Mouse (Mus musculus) ES-E14 (cell line): ENCODE measurements around the gene Mxd3. TPM values are rescaled to one million over a fixed set of nuclear protein-coding genes. Genes with fewer than 3 reads are reported as not detected.

Source experiments
- DNase-seq: peaks from one replicate; pipeline ENCODE4 v3.0.0-alpha.2; 2013; ENCODE audit warnings: low read depth, low spot score
- H3K27ac ChIP-seq: 2 replicates; pipeline ENCODE4 v1.5.1; 2012; ENCODE audit warnings: low read depth, mild to moderate bottlenecking, low read length, moderate library complexity, mixed read lengths; ENCODE audit not compliant: poor library complexity, insufficient read depth, severe bottlenecking
- H3K36me3 ChIP-seq: 2 replicates; pipeline ENCODE4 v1.6.1; 2012; ENCODE audit warnings: mild to moderate bottlenecking, low read length, moderate library complexity, mixed read lengths; ENCODE audit not compliant: control insufficient read depth, poor library complexity, insufficient read depth, severe bottlenecking
- H3K4me1 ChIP-seq, 2 experiments: fragments of 150-350 bp in 1 of 2; sonication (generic) in 1 of 2; 2 replicates each; pipeline ENCODE4 v1.6.1; 2012; ENCODE audit warnings: low read length in 2 of 2, mild to moderate bottlenecking in 1 of 2, mixed read lengths in 1 of 2; ENCODE audit not compliant: control insufficient read depth in 2 of 2, insufficient read depth in 2 of 2, poor library complexity in 1 of 2
- H3K4me3 ChIP-seq, 2 experiments: fragments of 150-350 bp in 1 of 2; sonication (generic) in 1 of 2; 2 replicates each; pipeline ENCODE4 v1.5.1; 2012; ENCODE audit warnings: low read length in 2 of 2, low read depth in 1 of 2, mild to moderate bottlenecking in 1 of 2, mixed read lengths in 1 of 2; ENCODE audit not compliant: insufficient read depth in 1 of 2, poor library complexity in 1 of 2, severe bottlenecking in 1 of 2
- H3K9ac ChIP-seq: 2 replicates; pipeline ENCODE4 v1.6.1; 2012; ENCODE audit warnings: low read depth, mild to moderate bottlenecking, low read length, mixed read lengths; ENCODE audit not compliant: poor library complexity, insufficient read depth, severe bottlenecking
- H3K9me3 ChIP-seq: fragments of 150-350 bp; sonication (generic); 2 replicates; pipeline ENCODE4 v1.6.1; 2012; ENCODE audit warnings: low read depth, mild to moderate bottlenecking, low read length; ENCODE audit not compliant: control insufficient read depth, insufficient read depth
- CHD2 ChIP-seq: IDR thresholded peaks from 2 replicates; pipeline ENCODE4 v1.6.1; 2014; ENCODE audit warnings: mild to moderate bottlenecking, low read depth, low read length, inconsistent platforms
- HCFC1 ChIP-seq: IDR thresholded peaks from 2 replicates; pipeline ENCODE4 v1.6.1; 2012; ENCODE audit warnings: low read length, inconsistent platforms, borderline replicate concordance; ENCODE audit not compliant: insufficient read depth
- MAFK ChIP-seq: IDR thresholded peaks from 2 replicates; pipeline ENCODE4 v1.6.1; 2014; ENCODE audit warnings: mild to moderate bottlenecking, low read depth, low read length, inconsistent platforms; ENCODE audit not compliant: insufficient read depth
- ZC3H11A ChIP-seq: IDR thresholded peaks from 2 replicates; pipeline ENCODE4 v1.6.1; 2012; ENCODE audit warnings: low read depth, mild to moderate bottlenecking, inconsistent platforms, low read length, borderline replicate concordance
- ZNF384 ChIP-seq: IDR thresholded peaks from 2 replicates; pipeline ENCODE4 v1.6.1; 2012; ENCODE audit warnings: low read depth, low read length, inconsistent platforms
- in situ Hi-C, 2 experiments: fragments of 600-800 bp; cut with MboI; formaldehyde crosslinking; loops; one replicate each; pipeline ENCODE4 v1.15.1; 2025; ENCODE audit warnings: low sequenced_read_pairs in 2 of 2, inconsistent platforms in 1 of 2; ENCODE audit not compliant: unreplicated experiment in 2 of 2
- total RNA-seq: library from RNA; depleted of rRNA; stranded (reverse); fragments of 300-350 nt; gene quantifications from 2 replicates; pipeline ENCODE4 v1.2.3, GENCODE M21; 2012

Mxd3 gene
- total RNA-seq, 1 experiment: 12.5 TPM

DNA sequence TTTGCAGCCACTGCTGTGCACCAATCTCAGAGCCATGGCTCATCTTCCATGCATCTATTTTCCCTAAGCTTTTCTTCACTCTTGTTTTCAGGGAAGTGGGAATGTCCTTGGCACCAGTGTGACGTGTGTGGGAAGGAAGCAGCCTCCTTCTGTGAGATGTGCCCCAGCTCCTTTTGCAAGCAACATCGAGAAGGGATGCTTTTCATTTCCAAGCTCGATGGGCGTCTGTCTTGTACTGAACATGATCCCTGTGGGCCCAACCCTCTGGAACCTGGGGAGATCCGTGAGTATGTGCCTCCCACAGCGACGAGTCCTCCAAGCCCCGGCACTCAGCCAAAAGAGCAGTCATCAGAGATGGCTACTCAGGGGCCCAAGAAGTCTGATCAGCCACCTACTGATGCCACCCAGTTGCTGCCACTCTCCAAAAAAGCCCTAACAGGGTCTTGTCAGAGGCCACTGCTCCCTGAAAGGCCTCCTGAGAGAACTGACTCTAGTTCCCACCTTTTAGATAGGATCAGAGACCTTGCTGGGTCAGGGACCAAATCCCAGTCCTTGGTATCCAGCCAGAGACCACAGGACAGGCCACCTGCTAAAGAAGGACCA lies 17.5 kb downstream of the Mxd3 start:
- Histone ChIP-seq H3K36me3 (peaks cover 48% of the 10 kb centered on the region), H3K4me3 (no peak overlapping the region), H3K4me1 (no peaks in the 10 kb centered on the region; a peak in 1 of 4 replicates), H3K9me3 (no peaks in the 10 kb centered on the region), H3K9ac (no peak overlapping the region), H3K27ac (no peak overlapping the region)
- no peak for TF ChIP-seq ZNF384
- TF ChIP-seq ZC3H11A: no peak
- no peak for TF ChIP-seq CHD2
- TF ChIP-seq MAFK: no peak
- no peak for TF ChIP-seq HCFC1
- no peak for DNase-seq
- in situ Hi-C loops: no loop called here

DNA sequence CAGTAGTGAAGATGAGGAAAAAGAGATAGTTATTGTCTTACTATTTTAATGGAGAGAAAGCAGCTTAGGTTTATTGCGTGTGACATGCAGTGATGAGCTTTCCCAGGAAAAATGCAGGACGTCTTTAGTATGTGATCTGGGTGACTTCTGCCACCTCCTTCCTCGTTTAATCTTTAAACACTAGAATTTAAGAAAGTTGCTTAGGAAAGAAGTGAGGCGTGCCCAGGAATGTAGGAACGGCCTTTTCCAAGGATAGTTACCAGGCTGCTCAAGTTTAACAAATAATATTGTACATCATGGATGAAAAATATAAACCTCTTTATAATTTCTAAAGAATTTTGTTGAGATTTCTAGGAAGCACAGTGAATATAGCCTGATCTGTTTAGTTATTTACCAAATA lies 28.7 kb downstream of the Mxd3 start:
- Histone ChIP-seq H3K36me3 (peaks cover 29% of the 10 kb centered on the region), H3K9me3 (no peaks in the 10 kb centered on the region), H3K4me1 (no peaks in the 10 kb centered on the region), H3K9ac (no peak overlapping the region), H3K27ac (no peak overlapping the region), H3K4me3 (no peak overlapping the region)
- no peak for DNase-seq
- TF ChIP-seq ZNF384: no peak
- no peak for TF ChIP-seq ZC3H11A
- in situ Hi-C loops: no loop called here

DNA sequence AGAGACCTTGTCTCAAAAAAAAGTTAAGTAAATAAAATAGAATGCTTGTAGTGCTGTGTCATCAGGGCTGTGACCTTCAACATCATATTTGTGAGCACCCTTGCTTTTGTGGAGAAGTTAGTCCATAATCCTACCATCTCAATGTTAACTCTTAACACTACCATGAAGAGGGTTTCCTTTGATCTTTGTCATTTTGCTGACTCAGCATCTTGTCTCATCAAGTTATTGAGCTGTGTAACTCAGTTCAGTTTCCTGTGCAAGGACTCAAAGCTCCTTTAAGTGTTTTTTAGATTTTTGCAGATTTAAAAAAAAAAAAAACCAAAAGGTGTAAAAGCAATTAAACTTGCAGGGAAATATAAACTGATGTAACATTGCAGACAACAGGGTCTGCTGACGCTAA lies 32.9 kb downstream of the Mxd3 start:
- Histone ChIP-seq H3K4me1 (no peaks in the 10 kb centered on the region), H3K9ac (no peak overlapping the region), H3K36me3 (peaks cover 28% of the 10 kb centered on the region), H3K4me3 (no peak overlapping the region), H3K27ac (no peak overlapping the region), H3K9me3 (no peaks in the 10 kb centered on the region)
- TF ChIP-seq HCFC1 (no peak), MAFK (peak; percentile 99)
- DNase-seq: no peak
- in situ Hi-C loops: no loop called here

DNA sequence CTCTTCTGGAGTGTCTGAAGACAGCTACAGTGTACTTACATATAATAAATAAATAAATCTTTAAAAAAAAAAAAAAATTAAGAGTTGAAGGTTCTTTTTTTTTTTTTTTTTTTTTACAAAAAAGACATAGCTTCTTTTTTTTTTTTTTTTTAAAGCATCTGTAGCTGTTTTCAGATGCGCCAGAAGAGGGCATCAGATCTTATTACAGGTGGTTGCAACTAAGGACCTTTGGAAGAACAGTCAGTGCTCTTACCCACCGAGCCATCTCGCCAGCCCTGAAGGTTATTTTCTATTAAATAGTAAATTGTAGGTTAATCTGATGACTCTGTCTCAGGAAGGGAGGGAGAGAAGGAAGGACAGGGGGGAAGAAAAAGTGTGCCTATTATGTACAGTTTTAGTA lies 40.8 kb downstream of the Mxd3 start:
- Histone ChIP-seq H3K4me3 (no peak overlapping the region), H3K36me3 (peaks cover 19% of the 10 kb centered on the region), H3K9me3 (no peaks in the 10 kb centered on the region), H3K27ac (no peak overlapping the region), H3K4me1 (no peaks in the 10 kb centered on the region), H3K9ac (no peak overlapping the region)
- TF ChIP-seq CHD2: no peak
- TF ChIP-seq ZC3H11A: no peak
- peak; percentile 94 for TF ChIP-seq ZNF384
- TF ChIP-seq HCFC1: no peak
- TF ChIP-seq MAFK: no peak
- in situ Hi-C loops: no loop called here
- DNase-seq: no peak

DNA sequence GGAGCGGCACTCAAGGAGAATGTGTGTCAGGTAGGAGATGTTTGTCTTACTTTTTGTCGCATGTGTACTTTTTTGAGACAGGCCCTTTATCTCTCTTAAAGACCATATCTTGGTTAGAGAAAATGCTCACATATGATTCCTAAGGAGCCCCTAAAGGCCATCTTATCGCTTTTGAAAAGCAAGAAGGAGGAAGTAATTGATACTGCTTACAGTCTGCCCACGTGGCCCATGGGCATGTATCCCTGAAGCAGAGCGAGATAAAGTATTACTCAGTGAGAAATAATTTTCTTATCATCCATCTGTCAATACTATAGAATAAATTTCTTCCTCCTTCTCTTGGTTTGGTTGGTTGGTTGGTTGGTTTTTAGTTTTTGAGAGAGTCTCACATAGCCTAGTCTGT lies 52.0 kb downstream of the Mxd3 start:
- H3K27ac ChIP-seq: no peak overlapping the region
- no peak overlapping the region for H3K9ac ChIP-seq
- TF ChIP-seq CHD2 (no peak), ZC3H11A (no peak), HCFC1 (no peak), ZNF384 (no peak), MAFK (no peak)
- in situ Hi-C loops: no loop called here
- H3K9me3 ChIP-seq: no peaks in the 10 kb centered on the region
- DNase-seq: no peak
- H3K4me1 ChIP-seq: peaks cover 0 to 2% of the 10 kb centered on the region in 2 experiments; a peak in 1 of 4 replicates
- no peak overlapping the region for H3K4me3 ChIP-seq
- H3K36me3 ChIP-seq: peaks cover 23% of the 10 kb centered on the region
